Mouse (Mus musculus) hindbrain, embryonic 11.5 days (tissue): Measurements from ENCODE around the gene Casz1. TPM values are rescaled to one million over a fixed set of nuclear protein-coding genes. Genes with fewer than 3 reads are reported as not detected.
A peak's percentile ranks its signal among the peaks of the same experiment; 100 is the strongest.

ENCODE experiments used
- ATAC-seq: fragments of 200-750 bp; cut with Nextera tagmentation; 2 replicates; pipeline ENCODE4 v1.8.0; 2017; ENCODE audit warnings: mild to moderate bottlenecking, moderate TSS enrichment, moderate library complexity; ENCODE audit not compliant: low FRiP score
- DNase-seq: peaks from one replicate; pipeline ENCODE4 v3.0.0-alpha.2; 2015; ENCODE audit warnings: low spot score
- H3K27ac ChIP-seq: fragments of 300-500 bp; sonication (generic); 2 replicates; pipeline ENCODE4 v1.5.1; 2014; ENCODE audit warnings: mild to moderate bottlenecking, low read depth, low read length
- H3K27me3 ChIP-seq: fragments of 300-500 bp; sonication (generic); 2 replicates; pipeline ENCODE4 v1.6.1; 2014; ENCODE audit warnings: mild to moderate bottlenecking, low read length, moderate library complexity, mixed read lengths; ENCODE audit not compliant: control insufficient read depth, insufficient read depth
- H3K36me3 ChIP-seq: fragments of 300-500 bp; sonication (generic); 2 replicates; pipeline ENCODE4 v1.6.1; 2014; ENCODE audit warnings: mild to moderate bottlenecking, low read length, moderate library complexity, mixed read lengths; ENCODE audit not compliant: control insufficient read depth, insufficient read depth
- H3K4me1 ChIP-seq: fragments of 300-500 bp; sonication (generic); replicated peaks from 2 replicates; pipeline ENCODE4 v1.6.1; 2014; ENCODE audit warnings: low read length, mixed read lengths; ENCODE audit not compliant: control insufficient read depth, insufficient read depth
- H3K4me2 ChIP-seq: fragments of 300-500 bp; sonication (generic); replicated peaks from 2 replicates; pipeline ENCODE4 v1.6.1; 2014; ENCODE audit warnings: mild to moderate bottlenecking, low read depth, low read length
- H3K4me3 ChIP-seq: fragments of 300-500 bp; sonication (generic); 2 replicates; pipeline ENCODE4 v1.5.1; 2014; ENCODE audit warnings: low read depth, low read length
- H3K9ac ChIP-seq: fragments of 300-500 bp; sonication (generic); 2 replicates; pipeline ENCODE4 v1.6.1; 2014; ENCODE audit warnings: low read depth, low read length
- H3K9me3 ChIP-seq: fragments of 300-500 bp; sonication (generic); 2 replicates; pipeline ENCODE4 v1.6.1; 2016; ENCODE audit warnings: low read length; ENCODE audit not compliant: control insufficient read depth
- WGBS: fragments of 180-500 bp; shearing (Covaris S2); extraction: QIAGEN DNeasy Blood & Tissue Kit; methylation state at CpG from one replicate; pipeline ENCODE4 v1.1.7; 2014; 5-methylcytosine and 5-hydroxymethylcytosine counted together
- polyA plus RNA-seq: library from polyadenylated mRNA; unstranded; fragments of >200 nt; fragmentation: Nextera tagmentation; extraction: Ambion mirVana; gene quantifications from 2 replicates; pipeline ENCODE4 v1.2.1, GENCODE M21; 2014

The Casz1 gene
- polyA plus RNA-seq, 1 experiment from 2014 or later = 7.8 TPM

DNA sequence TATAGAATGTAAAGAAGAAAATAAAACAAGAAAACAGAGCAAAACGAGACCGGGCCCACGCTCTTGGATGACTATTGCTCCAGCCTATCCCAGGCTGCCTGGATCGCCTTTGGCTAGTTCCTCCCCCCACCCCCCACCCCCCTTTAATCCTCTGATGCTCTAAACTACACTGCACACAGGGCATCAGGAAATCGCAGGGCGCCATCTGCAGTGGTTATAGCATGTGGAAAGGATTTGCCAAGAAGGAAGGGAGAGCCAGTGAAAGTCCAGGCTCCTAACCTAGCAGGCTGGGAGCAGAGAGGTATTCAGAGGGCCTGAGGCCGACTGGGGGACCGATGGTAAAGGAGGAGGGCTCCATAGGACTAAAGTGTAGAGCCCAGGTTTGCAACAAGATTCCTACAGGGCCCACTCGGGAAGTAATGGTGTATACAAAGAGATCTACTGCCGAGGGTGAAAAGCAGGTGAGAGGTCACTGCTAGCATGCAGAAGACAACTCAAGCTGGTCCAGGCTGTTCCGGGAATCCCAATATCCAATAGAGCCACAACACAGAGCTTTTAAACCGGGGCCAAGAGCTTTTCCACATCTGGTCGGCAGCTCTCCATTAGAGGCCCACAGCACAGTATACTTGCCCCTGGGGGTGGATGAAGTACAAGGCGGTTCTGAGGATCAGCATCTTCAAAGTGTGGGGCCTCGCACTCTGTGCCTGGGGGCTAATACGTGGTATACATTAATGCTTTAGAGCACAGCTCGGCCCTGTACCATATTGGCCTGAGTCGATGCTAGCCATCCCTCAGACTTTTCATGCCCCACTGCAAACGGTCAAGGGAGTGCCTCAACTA is 180.7 kb downstream of the Casz1 start:
- Histone ChIP-seq H3K9me3 (no peaks in the 10 kb centered on the region), H3K36me3 (no peaks in the 10 kb centered on the region), H3K9ac (no peak overlapping the region), H3K27ac (no peak overlapping the region), H3K4me3 (no peak overlapping the region), H3K27me3 (no peaks in the 10 kb centered on the region), H3K4me1 (peaks cover 16% of the 10 kb centered on the region; the same call in 1 of the 2 replicates), H3K4me2 (no peak overlapping the region)
- WGBS = 61% methylated on average over 19 of the region's 19 CpGs
- ATAC-seq (no peak), DNase-seq (no peak)

DNA sequence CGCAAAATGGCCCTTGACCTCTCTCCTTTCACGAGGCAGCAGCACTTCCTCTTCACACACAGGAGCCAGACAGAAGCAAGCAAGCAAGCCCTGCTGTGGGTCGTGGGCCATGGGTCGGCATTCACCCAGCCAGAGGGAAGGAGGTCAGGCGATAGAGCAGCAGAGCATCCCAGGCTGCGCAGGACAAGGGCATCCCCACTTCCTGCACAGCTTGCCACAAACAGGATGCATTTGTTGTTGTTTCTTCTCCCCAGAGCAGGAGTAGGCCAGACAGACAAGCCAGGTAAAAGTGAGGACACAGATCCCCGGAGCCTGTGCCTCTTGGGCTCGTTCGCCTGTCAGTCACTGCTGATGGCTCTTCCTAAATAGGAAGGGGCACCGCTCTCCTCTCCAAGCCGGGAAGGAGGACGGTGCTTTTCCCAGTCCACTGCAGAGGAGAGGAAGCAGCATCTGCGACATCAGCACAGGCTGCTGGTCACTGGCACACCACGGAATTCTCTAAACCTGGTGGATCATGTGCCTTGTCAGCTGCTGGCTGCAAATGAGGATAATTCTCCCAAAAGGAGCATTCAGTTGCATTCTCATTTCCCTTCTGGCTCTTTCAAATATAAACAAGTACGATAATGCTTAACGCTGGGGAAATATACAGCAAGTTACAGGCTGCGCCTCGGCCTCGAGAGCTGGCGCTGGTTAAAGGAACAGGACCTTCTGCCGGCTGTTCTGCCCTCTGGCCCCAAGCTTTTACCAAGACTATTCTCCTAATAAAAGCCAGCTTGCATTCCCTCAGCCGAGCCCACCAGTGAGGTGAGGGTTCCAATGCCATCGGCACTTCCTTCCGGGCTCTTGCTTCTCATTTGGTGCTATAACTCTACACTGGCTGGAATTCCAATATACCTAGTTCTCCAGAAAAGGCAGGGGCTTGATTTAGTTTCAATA is 181.6 kb downstream of the Casz1 start:
- Histone ChIP-seq H3K4me3 (no peak overlapping the region), H3K27me3 (no peaks in the 10 kb centered on the region), H3K9me3 (no peaks in the 10 kb centered on the region), H3K9ac (no peak overlapping the region), H3K4me1 (peaks cover 14% of the 10 kb centered on the region; the same call in 1 of the 2 replicates), H3K36me3 (no peaks in the 10 kb centered on the region), H3K27ac (peak overlapping the region; percentile 30; the same call in 1 of the 2 replicates), H3K4me2 (no peak overlapping the region)
- 44% methylated on average over 24 of the region's 24 CpGs for WGBS
- DNase-seq (no peak), ATAC-seq (no peak)

DNA sequence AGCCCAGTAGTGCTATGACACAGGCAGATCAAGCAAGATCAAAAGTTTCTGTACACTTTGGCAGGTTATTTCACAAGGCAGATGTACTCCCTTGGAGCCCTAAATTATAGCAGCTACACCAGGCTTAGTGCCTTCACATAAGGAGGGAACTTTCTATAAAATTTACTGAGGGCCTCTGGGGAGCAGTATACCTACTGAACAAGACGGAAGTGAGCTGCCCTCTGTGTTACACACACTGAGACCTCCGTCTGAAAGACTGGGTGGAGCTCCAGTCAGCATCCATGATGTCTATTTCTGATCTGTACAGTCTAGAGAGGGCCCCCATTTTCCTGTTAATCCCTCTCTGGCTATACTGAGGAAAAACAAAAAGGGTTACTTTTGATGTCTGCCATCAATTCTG is 185.8 kb downstream of the Casz1 start:
- ATAC-seq (no peak), DNase-seq (no peak)
- H3K4me3 ChIP-seq = no peak overlapping the region
- H3K9ac ChIP-seq = no peak overlapping the region
- H3K27ac ChIP-seq = no peak overlapping the region
- no peak overlapping the region for H3K4me2 ChIP-seq
- H3K36me3 ChIP-seq = no peaks in the 10 kb centered on the region
- no peaks in the 10 kb centered on the region for H3K9me3 ChIP-seq
- peaks cover 11% of the 10 kb centered on the region; the same call in 1 of the 2 replicates for H3K4me1 ChIP-seq
- H3K27me3 ChIP-seq = no peaks in the 10 kb centered on the region
- 51% methylated on average over 2 of the region's 2 CpGs for WGBS

DNA sequence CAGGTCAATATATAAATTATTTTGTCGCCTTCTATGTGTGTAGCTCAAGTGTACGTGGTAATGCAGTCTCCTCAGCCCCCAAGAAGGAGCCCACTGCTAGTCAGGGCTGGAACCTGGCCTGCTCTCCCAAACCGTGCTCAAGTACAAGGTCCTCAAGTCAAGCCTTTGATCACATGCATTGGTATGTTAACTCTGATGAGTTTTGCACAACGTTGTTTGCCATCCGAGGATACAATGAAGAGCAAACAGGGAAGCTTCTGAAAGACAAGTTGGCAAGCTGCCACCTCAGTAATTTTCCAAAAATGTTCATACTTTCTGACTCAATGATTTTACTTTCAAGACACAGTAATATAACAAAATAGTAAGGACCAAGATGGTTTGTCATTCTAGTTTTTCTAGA is 189.7 kb downstream of the Casz1 start:
- H3K9me3 ChIP-seq = no peaks in the 10 kb centered on the region
- no peak overlapping the region for H3K9ac ChIP-seq
- no peak overlapping the region for H3K4me2 ChIP-seq
- 0 out of 2 replicates have a peak, but pooled peaks cover 3% of the 10 kb centered on the region for H3K4me1 ChIP-seq
- DNase-seq (no peak), ATAC-seq (no peak)
- 89% methylated on average over 5 of the region's 5 CpGs for WGBS
- no peak overlapping the region for H3K27ac ChIP-seq
- no peaks in the 10 kb centered on the region for H3K27me3 ChIP-seq
- H3K36me3 ChIP-seq = no peaks in the 10 kb centered on the region
- no peak overlapping the region for H3K4me3 ChIP-seq

DNA sequence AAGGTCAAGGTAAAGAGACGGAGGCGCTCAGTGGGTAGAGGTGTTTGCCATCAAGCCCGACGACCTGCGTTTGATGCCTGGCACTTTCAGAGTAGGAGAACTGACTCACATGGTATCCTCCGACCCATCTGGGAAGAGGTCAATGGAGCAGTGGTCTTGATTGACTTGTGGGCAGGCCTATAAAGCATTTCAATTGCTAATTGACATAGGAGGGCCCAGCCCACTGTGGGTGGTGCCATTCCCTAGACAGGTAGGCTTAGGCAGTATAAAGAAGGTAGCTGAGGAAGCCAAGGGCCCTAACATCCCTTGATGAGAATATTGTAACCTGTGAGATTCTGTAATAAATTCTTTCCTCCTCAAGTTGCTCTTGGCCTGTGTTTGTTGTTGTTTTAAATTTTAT is 196.5 kb downstream of the Casz1 start:
- 94% methylated on average over 6 of the region's 6 CpGs for WGBS
- Histone ChIP-seq H3K4me3 (no peak overlapping the region), H3K4me1 (no peaks in the 10 kb centered on the region), H3K27ac (no peak overlapping the region), H3K4me2 (no peak overlapping the region), H3K9ac (no peak overlapping the region), H3K36me3 (no peaks in the 10 kb centered on the region), H3K27me3 (no peaks in the 10 kb centered on the region), H3K9me3 (no peaks in the 10 kb centered on the region)
- no peak for DNase-seq
- no peak for ATAC-seq

DNA sequence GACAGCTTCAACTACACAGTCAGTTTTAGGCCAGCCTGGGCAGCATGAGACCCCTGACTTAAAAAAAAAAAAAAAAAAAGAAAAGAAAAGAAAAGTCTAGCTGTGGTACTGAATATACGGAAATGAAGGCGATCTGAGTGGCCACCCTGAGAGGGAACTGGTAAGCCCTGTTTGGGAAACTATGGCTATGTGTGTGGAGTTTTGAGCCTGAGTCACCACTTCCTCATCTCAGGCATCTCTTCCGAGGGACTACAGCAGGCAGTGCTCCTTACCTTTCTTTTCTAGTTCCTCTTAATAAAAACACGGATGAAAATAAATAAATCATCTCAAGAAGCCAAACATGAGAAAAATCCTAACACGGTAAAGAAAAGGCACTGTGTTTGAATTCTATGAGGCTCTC is 197.3 kb downstream of the Casz1 start:
- Histone ChIP-seq H3K9ac (no peak overlapping the region), H3K27me3 (no peaks in the 10 kb centered on the region), H3K4me1 (no peaks in the 10 kb centered on the region), H3K4me3 (no peak overlapping the region), H3K4me2 (no peak overlapping the region), H3K9me3 (no peaks in the 10 kb centered on the region), H3K27ac (no peak overlapping the region), H3K36me3 (no peaks in the 10 kb centered on the region)
- DNase-seq (no peak), ATAC-seq (no peak)
- WGBS = 91% methylated on average over 5 of the region's 5 CpGs

DNA sequence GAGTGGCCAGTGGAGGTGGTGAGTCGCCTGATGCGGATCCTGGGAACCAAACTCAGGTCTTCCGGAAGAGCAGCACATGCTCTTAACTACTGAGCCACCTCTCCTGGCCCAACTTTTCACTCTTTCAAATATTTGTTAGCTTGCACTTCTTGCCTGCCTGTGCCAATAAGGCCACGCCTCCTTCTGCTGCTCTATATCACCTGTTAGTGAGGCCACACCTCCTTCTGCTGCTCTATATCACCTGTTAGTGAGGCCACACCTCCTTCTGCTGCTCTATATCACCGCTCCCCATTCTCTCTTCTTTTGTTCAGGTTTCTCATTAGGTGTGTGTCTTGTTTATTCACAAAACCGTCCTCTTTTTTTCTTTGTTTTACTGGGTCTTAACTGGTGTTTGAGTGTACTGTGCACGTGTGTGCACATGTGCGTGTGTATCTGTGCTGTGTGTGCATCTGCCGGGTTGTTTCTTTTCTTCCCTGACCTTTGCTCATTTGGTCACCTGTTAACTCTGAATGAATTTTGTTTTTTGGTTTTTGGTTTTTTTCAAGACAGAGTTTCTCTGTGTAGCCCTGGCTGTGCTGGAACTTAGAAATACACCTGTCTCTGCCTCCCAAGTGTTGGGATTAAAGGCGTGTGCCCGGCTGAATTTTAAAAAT is 198.3 kb downstream of the Casz1 start:
- no peak overlapping the region for H3K9ac ChIP-seq
- DNase-seq = no peak
- H3K27me3 ChIP-seq = no peaks in the 10 kb centered on the region
- no peak overlapping the region for H3K4me2 ChIP-seq
- H3K9me3 ChIP-seq = no peaks in the 10 kb centered on the region
- 93% methylated on average over 11 of the region's 11 CpGs for WGBS
- no peak for ATAC-seq
- H3K4me3 ChIP-seq = no peak overlapping the region
- H3K36me3 ChIP-seq = no peaks in the 10 kb centered on the region
- no peak overlapping the region for H3K27ac ChIP-seq
- no peaks in the 10 kb centered on the region for H3K4me1 ChIP-seq
